1 mouse cellular context compared by ENCODE assay signal in the genomic region with DNA sequence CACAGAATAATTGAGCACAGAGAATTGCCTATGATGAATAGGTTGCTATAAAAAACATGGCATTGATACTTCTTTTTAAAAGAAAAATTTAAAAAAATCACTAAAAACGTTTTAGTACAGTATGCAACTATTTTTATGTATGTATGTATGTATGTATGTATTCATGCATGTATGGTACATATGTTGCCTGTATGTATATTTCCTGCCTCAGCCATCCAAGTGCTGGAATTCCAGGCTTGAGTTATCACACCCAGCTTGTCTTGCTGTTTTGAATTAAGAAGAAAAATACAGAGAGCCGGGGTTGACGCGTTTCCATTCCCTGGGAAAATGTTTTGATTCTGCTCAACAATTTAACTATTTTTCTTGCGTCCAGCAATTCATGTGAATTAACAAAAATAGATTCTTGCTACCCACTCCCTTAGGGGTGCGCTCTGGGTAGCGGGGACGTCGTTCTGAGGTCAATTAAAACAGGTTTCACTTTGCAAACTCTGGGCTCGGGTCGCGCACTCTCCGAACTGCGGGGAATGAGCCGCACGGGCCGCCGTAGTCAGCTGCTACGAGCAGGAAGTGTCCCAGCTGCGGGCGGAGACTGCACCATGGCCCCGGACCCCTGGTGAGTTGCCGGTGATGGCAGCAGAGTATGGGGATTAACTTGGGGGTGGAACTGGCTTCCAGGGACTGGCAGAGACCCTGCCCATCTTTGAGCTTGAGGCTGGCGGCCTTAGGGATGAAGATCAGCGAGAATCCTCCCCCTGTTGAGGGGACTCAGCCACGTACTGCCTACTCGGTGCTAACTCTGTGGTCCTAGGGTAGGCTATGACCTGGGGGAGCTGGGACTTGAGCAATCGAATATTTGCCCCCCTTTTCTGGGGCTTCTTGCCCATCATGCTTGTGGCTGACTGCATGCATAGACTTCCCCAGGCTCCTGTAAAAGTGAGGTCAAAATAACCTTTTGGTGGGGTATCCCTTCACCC.
TF ChIP-seq lines count a peak whose summit lies in the region.

Stx8 (plus strand) TSS at position 289 of the 974 bp plus-strand sequence.

TF ChIP-seq in CH12.LX, 34 proteins besides CTCF, POLR2A, EP300 and RAD21 (continued from another document):
- TF ChIP-seq JUN (IDR thresholded peaks at IDR 0.05; ENCODE audit: insufficient read depth, low read depth, low read length) (0 out of 2 replicates have a peak, but pooled peaks have one; percentile 3), RCOR1 (conservative IDR thresholded peaks at IDR 0.05; ENCODE audit: low read depth, low read length) (no peak), MYC (IDR thresholded peaks at IDR 0.05; ENCODE audit: low read depth, low read length) (peak; percentile 44; the same call in 1 of the 2 replicates), KAT2A (IDR thresholded peaks at IDR 0.05; ENCODE audit: insufficient replicate concordance, low read length) (peak; percentile 80; the same call in 1 of the 2 replicates), NRF1 (IDR thresholded peaks at IDR 0.05; ENCODE audit: low read depth, low read length) (peak; percentile 62), HCFC1 (IDR thresholded peaks at IDR 0.05; ENCODE audit: low read depth, low read length) (peak; percentile 88), SIN3A (IDR thresholded peaks at IDR 0.05; ENCODE audit: low read length) (peak; percentile 100), MAX (IDR thresholded peaks at IDR 0.05; ENCODE audit: low read length) (peak; percentile 63), BHLHE40 (IDR thresholded peaks at IDR 0.05; ENCODE audit: low read depth, low read length) (peak; percentile 51), POLR2AphosphoS2 (IDR thresholded peaks at IDR 0.05; ENCODE audit: low read depth, low read length) (0 out of 2 replicates have a peak, but pooled peaks have one; percentile 50), TBP (conservative IDR thresholded peaks at IDR 0.05; ENCODE audit: low read depth, low read length) (0 out of 2 replicates have a peak, but pooled peaks have one; percentile 24)
TF ChIP-seq in CH12.LX: peak in this region for 20.
